Mouse (Mus musculus): ENCODE measurements around the gene Sptan1.

GRCm38 (mm10) chr2:29965906-29966305 is 546 bp downstream of the Sptan1 start:
- TF ChIP-seq POLR2A (IDR thresholded peaks at IDR 0.05; ENCODE audit: insufficient read depth, low read length) (no peak), CTCF (IDR thresholded peaks at IDR 0.05; ENCODE audit: low read depth, low read length) (no peak)
